Mouse (Mus musculus) olfactory bulb, adult 2 months (tissue): ENCODE results near the gene Pigh. TPM values are rescaled to one million over a fixed set of nuclear protein-coding genes. Genes with fewer than 3 reads are reported as not detected.

Source experiments
- H3K27ac ChIP-seq: fragments of 200-500 bp; 2 replicates; pipeline ENCODE4 v1.5.1; 2012; ENCODE audit warnings: low read depth, low read length; ENCODE audit not compliant: insufficient read depth
- H3K4me1 ChIP-seq: fragments of 200-500 bp; 2 replicates; pipeline ENCODE4 v1.6.1; 2012; ENCODE audit warnings: low read length; ENCODE audit not compliant: control insufficient read depth, insufficient read depth
- H3K4me3 ChIP-seq: fragments of 200-500 bp; 2 replicates; pipeline ENCODE4 v1.5.1; 2012; ENCODE audit warnings: mild to moderate bottlenecking, low read depth, low read length, moderate library complexity; ENCODE audit not compliant: insufficient read depth
- CTCF ChIP-seq: fragments of 200-500 bp; IDR thresholded peaks from 2 replicates; pipeline ENCODE4 v1.5.1; 2012; ENCODE audit warnings: low read depth, mild to moderate bottlenecking, low read length, moderate library complexity; ENCODE audit not compliant: insufficient read depth
- POLR2A ChIP-seq: fragments of 200-500 bp; IDR thresholded peaks from 2 replicates; pipeline ENCODE4 v1.6.1; 2012; ENCODE audit warnings: mild to moderate bottlenecking, low read depth, low read length, moderate library complexity; ENCODE audit not compliant: insufficient read depth
- WGBS: fragments of 180-500 bp; shearing (Covaris S2); methylation state at CpG from one replicate; pipeline ENCODE4 v1.1.7; 2018; 5-methylcytosine and 5-hydroxymethylcytosine counted together
- polyA plus RNA-seq: library from polyadenylated mRNA; stranded (reverse); fragments of >200 nt; gene quantifications from 2 replicates; pipeline ENCODE4 v1.2.4, GENCODE M21; 2012; ENCODE audit warnings: low replicate concordance; ENCODE audit not compliant: missing spikeins, insufficient read depth, insufficient read length

Gene Pigh
- polyA plus RNA-seq, 1 experiment: not detected

- H3K27ac ChIP-seq: no peak overlapping the region
- no peak overlapping the region for H3K4me3 ChIP-seq
- 71% methylated on average over 3 of the region's 3 CpGs for WGBS
- TF ChIP-seq POLR2A: no peak
- no peak for TF ChIP-seq CTCF
- H3K4me1 ChIP-seq: no peaks in the 10 kb centered on the region
Measured at GRCm38 (mm10) chr12:79035349-79035748, 54.1 kb downstream of the Pigh start.

DNA sequence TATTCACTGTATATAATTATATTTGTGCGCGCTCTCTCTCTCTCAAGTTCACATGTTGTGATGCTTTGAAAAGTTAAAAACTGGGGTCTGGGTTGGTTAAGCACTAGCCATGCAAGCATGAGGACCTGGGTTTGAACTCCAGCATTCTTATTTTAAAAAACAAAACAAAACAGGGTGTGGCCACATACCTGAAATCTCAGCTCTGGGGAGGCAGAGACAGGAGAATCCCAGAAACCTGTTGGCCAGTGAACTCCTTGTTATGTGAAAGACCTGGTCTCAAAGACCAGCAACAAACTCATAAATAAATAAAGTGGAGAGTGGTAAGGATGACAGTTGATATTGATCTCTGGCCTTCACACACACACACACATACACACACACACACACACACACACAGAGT, 55.1 kb downstream of the Pigh start:
- Histone ChIP-seq H3K27ac (no peak overlapping the region), H3K4me1 (peaks cover 4% of the 10 kb centered on the region; the same call in 1 of the 2 replicates), H3K4me3 (no peak overlapping the region)
- 97% methylated on average over 2 of the region's 2 CpGs for WGBS
- TF ChIP-seq POLR2A: no peak
- TF ChIP-seq CTCF: no peak

Other genes starting within 250 kb of the Pigh start
- not detected in 2 replicates for gene Atp6v1d, start 228.0 kb downstream of the Pigh start, polyA plus RNA-seq
- not detected in 2 replicates for gene Eif2s1, start 227.8 kb downstream of the Pigh start, polyA plus RNA-seq
- gene Plek2, start 182.7 kb downstream of the Pigh start, polyA plus RNA-seq: not detected in 2 replicates
- not detected in 2 replicates for gene Tmem229b, start 82.0 kb downstream of the Pigh start, polyA plus RNA-seq
- not detected in 2 replicates for gene Plekhh1, start 60.5 kb downstream of the Pigh start, polyA plus RNA-seq
- gene Arg2, start 41.1 kb upstream of the Pigh start, polyA plus RNA-seq: not detected in 2 replicates
- gene Vti1b, start 83.0 kb upstream of the Pigh start, polyA plus RNA-seq: not detected in 2 replicates
- not detected in 2 replicates for gene Rdh11, start 102.6 kb upstream of the Pigh start, polyA plus RNA-seq
- gene Rdh12, start 119.3 kb upstream of the Pigh start, polyA plus RNA-seq: not detected in 2 replicates
- not detected in 2 replicates for gene Zfyve26, start 206.7 kb upstream of the Pigh start, polyA plus RNA-seq
- gene Rad51b, start 207.6 kb upstream of the Pigh start, polyA plus RNA-seq: not detected in 2 replicates